Mouse (Mus musculus) brain, embryonic 14.5 days (tissue): ENCODE results near the gene Defb47.

ENCODE experiments used
- CTCF ChIP-seq: fragments of 200-500 bp; IDR thresholded peaks from 2 replicates; pipeline ENCODE4 v1.5.1; 2012; ENCODE audit warnings: inconsistent platforms, mild to moderate bottlenecking, moderate library complexity, borderline replicate concordance; ENCODE audit not compliant: insufficient read depth, insufficient read length; ENCODE audit errors: extremely low read depth
- POLR2A ChIP-seq: fragments of 200-500 bp; IDR thresholded peaks from 2 replicates; pipeline ENCODE4 v1.6.1; 2012; ENCODE audit warnings: mild to moderate bottlenecking, inconsistent platforms, borderline replicate concordance; ENCODE audit not compliant: poor library complexity, insufficient read depth, insufficient read length, severe bottlenecking; ENCODE audit errors: extremely low read depth

DNA sequence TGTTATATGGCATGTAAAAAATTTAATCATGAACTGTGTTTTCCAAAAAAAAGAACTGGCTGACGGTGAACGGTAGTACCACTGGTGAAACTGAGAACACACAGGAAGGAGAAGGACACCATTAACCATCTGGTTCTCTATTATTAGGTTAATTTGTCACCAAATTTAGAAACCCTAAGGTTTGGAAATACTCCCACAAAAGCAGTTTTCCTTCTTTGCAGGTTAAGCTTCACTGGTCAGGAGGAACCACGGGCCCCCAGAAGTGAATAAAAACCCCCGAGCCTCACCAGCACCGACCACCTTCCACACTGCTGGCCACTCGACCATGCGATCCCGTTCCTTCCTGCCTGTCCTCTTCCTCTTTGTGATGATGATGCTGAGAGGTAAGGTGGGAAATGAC lies at the start of gene Defb47:
- TF ChIP-seq POLR2A (no peak), CTCF (no peak)
